Mouse (Mus musculus): ENCODE measurements around the gene Ano6. TPM values are rescaled to one million over a fixed set of nuclear protein-coding genes. Genes with fewer than 3 reads are reported as not detected.

Ano6 gene
- polyA plus RNA-seq, 1 experiment = 24.4 TPM

GRCm38 (mm10) chr15:95762661-95763303 lies 27.9 kb upstream of the Ano6 start:
- Histone ChIP-seq H3K27ac (ENCODE audit: control insufficient read depth, insufficient read depth, low read depth, low read length, poor library complexity) (no peak overlapping the region), H3K4me1 (ENCODE audit: control insufficient read depth, insufficient read depth, low read length) (no peaks in the 10 kb centered on the region), H3K4me3 (replicated peaks; ENCODE audit: control insufficient read depth, low read depth, low read length) (no peak overlapping the region)
- TF ChIP-seq POLR2A (IDR thresholded peaks at IDR 0.05; ENCODE audit: borderline replicate concordance, control insufficient read depth, low read depth, low read length) (no peak), CTCF (IDR thresholded peaks at IDR 0.05; ENCODE audit: control insufficient read depth, insufficient read depth, low read length) (peak; percentile 87)
- WGBS = 42% methylated on average over 12 of the region's 12 CpGs

GRCm38 (mm10) chr15:95763464-95763863 lies 27.2 kb upstream of the Ano6 start:
- Histone ChIP-seq H3K27ac (ENCODE audit: control insufficient read depth, insufficient read depth, low read depth, low read length, poor library complexity) (no peak overlapping the region), H3K4me3 (replicated peaks; ENCODE audit: control insufficient read depth, low read depth, low read length) (no peak overlapping the region), H3K4me1 (ENCODE audit: control insufficient read depth, insufficient read depth, low read length) (no peaks in the 10 kb centered on the region)
- TF ChIP-seq POLR2A (IDR thresholded peaks at IDR 0.05; ENCODE audit: borderline replicate concordance, control insufficient read depth, low read depth, low read length) (no peak), CTCF (IDR thresholded peaks at IDR 0.05; ENCODE audit: control insufficient read depth, insufficient read depth, low read length) (no peak)
- WGBS = 61% methylated on average over 6 of the region's 6 CpGs

GRCm38 (mm10) chr15:95765271-95765670 lies 25.4 kb upstream of the Ano6 start:
- 86% methylated on average over 8 of the region's 8 CpGs for WGBS
- no peak overlapping the region for H3K27ac ChIP-seq (ENCODE audit: control insufficient read depth, insufficient read depth, low read depth, low read length, poor library complexity)
- TF ChIP-seq POLR2A (IDR thresholded peaks at IDR 0.05; ENCODE audit: borderline replicate concordance, control insufficient read depth, low read depth, low read length) (no peak), CTCF (IDR thresholded peaks at IDR 0.05; ENCODE audit: control insufficient read depth, insufficient read depth, low read length) (no peak)

GRCm38 (mm10) chr15:95765936-95766335 lies 24.7 kb upstream of the Ano6 start:
- no peak for TF ChIP-seq CTCF (IDR thresholded peaks at IDR 0.05; ENCODE audit: control insufficient read depth, insufficient read depth, low read length)
- TF ChIP-seq POLR2A (IDR thresholded peaks at IDR 0.05; ENCODE audit: borderline replicate concordance, control insufficient read depth, low read depth, low read length) = no peak
- H3K4me1 ChIP-seq (ENCODE audit: control insufficient read depth, insufficient read depth, low read length) = no peaks in the 10 kb centered on the region
- 75% methylated on average over 6 of the region's 6 CpGs for WGBS
- no peak overlapping the region for H3K27ac ChIP-seq (ENCODE audit: control insufficient read depth, insufficient read depth, low read depth, low read length, poor library complexity)
- H3K4me3 ChIP-seq (replicated peaks; ENCODE audit: control insufficient read depth, low read depth, low read length) = no peak overlapping the region

More at GRCm38 (mm10) chr15:95765271-95765670, 25.4 kb upstream of the Ano6 start:
- Histone ChIP-seq H3K4me1 (ENCODE audit: control insufficient read depth, insufficient read depth, low read length) (no peaks in the 10 kb centered on the region), H3K4me3 (replicated peaks; ENCODE audit: control insufficient read depth, low read depth, low read length) (no peak overlapping the region)

- no peak overlapping the region for H3K27ac ChIP-seq (ENCODE audit: control insufficient read depth, insufficient read depth, low read depth, low read length, poor library complexity)
- H3K4me1 ChIP-seq (ENCODE audit: control insufficient read depth, insufficient read depth, low read length) = no peaks in the 10 kb centered on the region; the same call in 1 of the 2 replicates
- no peak overlapping the region for H3K4me3 ChIP-seq (replicated peaks; ENCODE audit: control insufficient read depth, low read depth, low read length)
- WGBS = 76% methylated on average over 7 of the region's 7 CpGs
- TF ChIP-seq POLR2A (IDR thresholded peaks at IDR 0.05; ENCODE audit: borderline replicate concordance, control insufficient read depth, low read depth, low read length) (no peak), CTCF (IDR thresholded peaks at IDR 0.05; ENCODE audit: control insufficient read depth, insufficient read depth, low read length) (peak; percentile 53)
These were observed 22.8 kb upstream of the Ano6 start for GRCm38 (mm10) chr15:95767825-95768224.

GRCm38 (mm10) chr15:95768703-95769102 lies 21.9 kb upstream of the Ano6 start:
- H3K4me1 ChIP-seq (ENCODE audit: control insufficient read depth, insufficient read depth, low read length) = no peaks in the 10 kb centered on the region; the same call in 1 of the 2 replicates
- no peak overlapping the region for H3K4me3 ChIP-seq (replicated peaks; ENCODE audit: control insufficient read depth, low read depth, low read length)
- no peak overlapping the region for H3K27ac ChIP-seq (ENCODE audit: control insufficient read depth, insufficient read depth, low read depth, low read length, poor library complexity)
- TF ChIP-seq POLR2A (IDR thresholded peaks at IDR 0.05; ENCODE audit: borderline replicate concordance, control insufficient read depth, low read depth, low read length) = no peak
- TF ChIP-seq CTCF (IDR thresholded peaks at IDR 0.05; ENCODE audit: control insufficient read depth, insufficient read depth, low read length) = no peak
- WGBS = 38% methylated on average over 5 of the region's 5 CpGs

- TF ChIP-seq POLR2A (IDR thresholded peaks at IDR 0.05; ENCODE audit: borderline replicate concordance, control insufficient read depth, low read depth, low read length) (no peak), CTCF (IDR thresholded peaks at IDR 0.05; ENCODE audit: control insufficient read depth, insufficient read depth, low read length) (no peak)
- 67% methylated on average over 4 of the region's 4 CpGs for WGBS
- no peak overlapping the region for H3K4me3 ChIP-seq (replicated peaks; ENCODE audit: control insufficient read depth, low read depth, low read length)
- H3K27ac ChIP-seq (ENCODE audit: control insufficient read depth, insufficient read depth, low read depth, low read length, poor library complexity) = no peak overlapping the region
- no peaks in the 10 kb centered on the region; the same call in 1 of the 2 replicates for H3K4me1 ChIP-seq (ENCODE audit: control insufficient read depth, insufficient read depth, low read length)
These were observed 21.1 kb upstream of the Ano6 start for GRCm38 (mm10) chr15:95769576-95769975.

GRCm38 (mm10) chr15:95770307-95770706 lies 20.3 kb upstream of the Ano6 start:
- H3K4me3 ChIP-seq (replicated peaks; ENCODE audit: control insufficient read depth, low read depth, low read length) = no peak overlapping the region
- TF ChIP-seq CTCF (IDR thresholded peaks at IDR 0.05; ENCODE audit: control insufficient read depth, insufficient read depth, low read length) = no peak
- no peak for TF ChIP-seq POLR2A (IDR thresholded peaks at IDR 0.05; ENCODE audit: borderline replicate concordance, control insufficient read depth, low read depth, low read length)
- no peak overlapping the region for H3K27ac ChIP-seq (ENCODE audit: control insufficient read depth, insufficient read depth, low read depth, low read length, poor library complexity)
- 61% methylated on average over 2 of the region's 2 CpGs for WGBS
- no peaks in the 10 kb centered on the region; the same call in 1 of the 2 replicates for H3K4me1 ChIP-seq (ENCODE audit: control insufficient read depth, insufficient read depth, low read length)

All from bone marrow, adult 2 months (tissue).